Comparison of ENCODE assay signal across 8 mouse cellular contexts in the genomic region with DNA sequence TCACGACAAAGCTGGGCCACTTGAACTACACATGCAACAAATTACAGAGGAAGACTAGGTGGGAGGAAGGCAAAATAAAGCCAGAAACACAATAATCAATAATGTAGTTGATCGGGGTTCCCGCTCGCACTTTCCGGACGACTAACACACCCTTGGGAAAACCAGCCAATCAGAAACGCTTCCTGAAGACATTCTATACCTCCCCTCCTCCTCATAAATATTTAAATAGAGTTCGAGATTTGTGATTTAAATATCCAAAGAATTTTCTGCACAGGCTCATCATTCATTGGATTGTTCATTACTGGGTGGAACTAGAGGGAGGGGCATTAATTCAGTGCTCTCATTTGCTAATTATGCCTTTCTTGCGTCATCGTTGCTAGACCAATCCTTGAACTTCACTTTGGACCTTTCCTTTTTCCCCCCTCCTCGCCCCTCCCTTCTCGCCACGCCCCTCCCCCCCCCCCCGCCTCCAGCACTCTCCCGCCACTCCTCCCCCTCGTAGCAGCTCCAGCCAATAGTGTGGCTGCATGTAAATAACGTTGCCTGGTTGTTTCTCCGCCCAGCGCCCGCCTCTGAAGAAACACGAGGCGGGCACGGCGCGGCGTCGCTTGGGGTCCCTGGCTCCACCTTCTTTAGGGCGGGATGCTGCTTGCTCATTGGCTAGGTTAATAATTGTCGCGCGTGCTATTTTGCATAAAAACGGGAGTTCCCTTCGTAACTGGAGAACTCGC.
A peak's percentile ranks its signal among the peaks of the same experiment; 100 is the strongest.
DNase-seq lines count a peak whose midpoint lies in the region; ATAC-seq lines count a peak whose summit lies in the region.

No protein-coding gene starts in this region.

- H3K4me2 ChIP-seq in heart, embryonic 13.5 days, result peak overlapping the region; percentile 69
- peak overlapping the region; percentile 63 for H3K4me2 ChIP-seq in kidney, embryonic 15.5 days

- H3K9ac ChIP-seq in heart, embryonic 13.5 days, result no peak overlapping the region
- no peak overlapping the region for H3K9ac ChIP-seq in kidney, embryonic 15.5 days

- ATAC-seq in erythroblast, adult 5-6 weeks (replicated peaks; ENCODE audit: low FRiP score, poor library complexity, severe bottlenecking), result peak; percentile 77
- ATAC-seq in heart, embryonic 13.5 days (ENCODE audit: extremely low read depth, insufficient number of reproducible peaks, low FRiP score, low TSS enrichment), result peak; percentile 99
- ATAC-seq in kidney, embryonic 15.5 days (replicated peaks; ENCODE audit: low FRiP score), result peak; percentile 97

- no peaks in the 10 kb centered on the region for H3K36me3 ChIP-seq in heart, embryonic 13.5 days
- no peaks in the 10 kb centered on the region for H3K36me3 ChIP-seq in kidney, embryonic 15.5 days

- peak; percentile 68 to 70 for DNase-seq in B cell, adult 2 months
- DNase-seq in T-cell, adult 2 months (ENCODE audit: low spot score), result peak; percentile 50
- DNase-seq in lung, postnatal 4 days, result peak; percentile 94 to 96
- DNase-seq in skeletal muscle tissue, adult 2 months (ENCODE audit: low read depth, low spot score), result peak; percentile 87
- no peak for DNase-seq in cerebellum, postnatal 36 days

- H3K4me1 ChIP-seq in heart, embryonic 13.5 days, result peaks cover 21% of the 10 kb centered on the region
- peaks cover 24% of the 10 kb centered on the region for H3K4me1 ChIP-seq in kidney, embryonic 15.5 days

- peaks cover 68% of the 10 kb centered on the region for H3K27me3 ChIP-seq in heart, embryonic 13.5 days (replicated peaks)
- H3K27me3 ChIP-seq in kidney, embryonic 15.5 days, result peaks cover 57% of the 10 kb centered on the region

- peak overlapping the region; percentile 47 for H3K4me3 ChIP-seq in heart, embryonic 13.5 days
- H3K4me3 ChIP-seq in kidney, embryonic 15.5 days (replicated peaks), result peak overlapping the region; percentile 41

- WGBS in heart, embryonic 13.5 days, result under 1% methylated on average over 31 of the region's 34 CpGs
- WGBS in kidney, embryonic 15.5 days, result under 1% methylated on average over 31 of the region's 34 CpGs

- H3K27ac ChIP-seq in heart, embryonic 13.5 days (replicated peaks), result no peak overlapping the region
- no peak overlapping the region for H3K27ac ChIP-seq in kidney, embryonic 15.5 days

- no peaks in the 10 kb centered on the region for H3K9me3 ChIP-seq in heart, embryonic 13.5 days
- H3K9me3 ChIP-seq in kidney, embryonic 15.5 days (replicated peaks), result no peaks in the 10 kb centered on the region; the same call in 1 of the 2 replicates

Comparison
In these comparisons a context has a peak if more than half of its experiments do, and no peak if none do; other contexts are left out.
1. DNase-seq: peak in B cell, adult 2 months (2 of 2), T-cell, adult 2 months (single experiment), lung, postnatal 4 days (2 of 2) and skeletal muscle tissue, adult 2 months (single experiment); none in cerebellum, postnatal 36 days (0 of 2).
2. Peak in every context shown above with its lines, with median percentiles within 50 percentile points of each other: ATAC-seq.